In the genomic region with DNA sequence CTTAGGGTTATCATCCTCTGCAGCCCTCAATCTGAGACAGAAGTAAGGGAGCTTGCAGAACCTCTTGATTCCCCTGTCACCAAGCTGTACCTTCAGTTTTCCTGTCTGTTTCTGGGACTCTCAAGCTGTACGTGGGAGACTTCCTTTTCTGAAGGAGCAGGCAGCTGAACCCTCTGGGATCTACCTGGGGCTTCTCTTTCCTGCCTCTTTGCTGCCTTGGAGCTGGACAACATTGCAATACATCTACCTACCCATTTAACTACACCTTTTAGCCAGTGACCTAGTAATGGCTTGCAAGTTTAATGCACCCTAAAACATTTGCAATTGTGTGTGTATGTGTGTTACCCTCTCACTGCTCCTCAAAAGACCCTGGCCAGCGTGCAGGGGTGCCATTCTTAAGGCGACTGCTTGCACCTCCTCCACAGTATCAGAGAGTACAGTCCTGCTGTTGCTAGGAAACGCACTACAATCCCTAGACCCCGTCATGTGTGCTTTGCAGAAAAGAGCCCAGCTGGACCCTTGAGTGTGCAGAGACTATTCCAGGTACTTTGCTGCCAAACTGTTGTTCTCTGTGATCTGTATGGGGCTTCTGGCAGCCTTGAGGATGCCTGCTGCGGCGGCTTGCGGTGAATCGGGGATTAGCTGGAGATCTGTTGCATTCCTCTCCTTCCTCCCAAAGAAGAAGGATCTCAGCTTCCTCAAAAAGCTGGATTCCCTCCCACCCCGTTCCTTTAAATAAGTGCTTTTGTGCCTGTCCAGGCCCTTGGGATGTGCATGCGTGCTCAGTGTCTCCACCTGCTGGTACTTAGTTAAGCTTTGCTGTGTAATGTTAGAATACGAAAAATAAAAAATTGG, we compare ENCODE assay signal across 8 mouse cellular contexts. TPM values are rescaled to one million over a fixed set of nuclear protein-coding genes. Genes with fewer than 3 reads are reported as not detected.
DNase-seq lines count a peak whose midpoint lies in the region; ATAC-seq and TF ChIP-seq lines count a peak whose summit lies in the region.

No protein-coding gene starts in this region.

- peak; percentile 92 for TF ChIP-seq CTCF in stomach, postnatal 0 days (IDR thresholded peaks at IDR 0.05; ENCODE audit: low read depth)

- no peaks in the 10 kb centered on the region for H3K9me3 ChIP-seq in midbrain, embryonic 14.5 days (ENCODE audit: control insufficient read depth, low read length)
- no peaks in the 10 kb centered on the region for H3K9me3 ChIP-seq in stomach, postnatal 0 days (ENCODE audit: control insufficient read depth, low read length)

- no peaks in the 10 kb centered on the region for H3K36me3 ChIP-seq in midbrain, embryonic 14.5 days (ENCODE audit: control insufficient read depth, insufficient read depth, low read length)
- no peaks in the 10 kb centered on the region for H3K36me3 ChIP-seq in stomach, postnatal 0 days (ENCODE audit: control insufficient read depth, insufficient read depth, low read length)

- DNase-seq in urinary bladder, postnatal 14 days (ENCODE audit: low spot score), result peak; percentile 54
- DNase-seq in urinary bladder, adult 2 months (ENCODE audit: low spot score), result no peak
- peak; percentile 72 for DNase-seq in embryo, embryonic 11.5 days (ENCODE audit: low read depth, low spot score)
- peak; percentile 25 to 62 for DNase-seq in heart, adult 18-20 months
- peak; percentile 26 for DNase-seq in kidney, adult 18-20 months
- DNase-seq in left cerebral cortex, postnatal 25 days (ENCODE audit: low spot score in 2 of 2), result peak; percentile 67 to 84
- DNase-seq in midbrain, embryonic 14.5 days, result peak; percentile 92
- peak; percentile 39 for DNase-seq in stomach, postnatal 0 days (ENCODE audit: low spot score)

- H3K4me1 ChIP-seq in midbrain, embryonic 14.5 days (ENCODE audit: control insufficient read depth, insufficient read depth, low read length), result peaks cover 9% of the 10 kb centered on the region
- no peaks in the 10 kb centered on the region for H3K4me1 ChIP-seq in stomach, postnatal 0 days (replicated peaks; ENCODE audit: control insufficient read depth, insufficient read depth)

- H3K9ac ChIP-seq in midbrain, embryonic 14.5 days (replicated peaks; ENCODE audit: low read length), result no peak overlapping the region
- H3K9ac ChIP-seq in stomach, postnatal 0 days (ENCODE audit: low read length), result no peak overlapping the region

- TF ChIP-seq EP300 in stomach, postnatal 0 days (optimal IDR thresholded peaks at IDR 0.05), result no peak

- peak overlapping the region; percentile 44 for H3K4me2 ChIP-seq in midbrain, embryonic 14.5 days (ENCODE audit: low read length)
- H3K4me2 ChIP-seq in stomach, postnatal 0 days (replicated peaks; ENCODE audit: low read depth), result no peak overlapping the region

- WGBS in midbrain, embryonic 14.5 days, result 4% methylated on average over 12 of the region's 12 CpGs
- WGBS in stomach, postnatal 0 days, result 16% methylated on average over 12 of the region's 12 CpGs

- intact Hi-C loops in left cerebral cortex, postnatal 25 days (cut with DNase I), result loop anchor here (5.0 kb wide), 1 partner anchor 57 kb away; no protein-coding TSS in a partner anchor

- peak overlapping the region; percentile 49; the same call in 1 of the 2 replicates for H3K27ac ChIP-seq in midbrain, embryonic 14.5 days (replicated peaks; ENCODE audit: low read depth, low read length)
- no peak overlapping the region for H3K27ac ChIP-seq in stomach, postnatal 0 days (replicated peaks)

- H3K27me3 ChIP-seq in midbrain, embryonic 14.5 days (ENCODE audit: control insufficient read depth, insufficient read depth, low read length), result no peaks in the 10 kb centered on the region
- no peaks in the 10 kb centered on the region for H3K27me3 ChIP-seq in stomach, postnatal 0 days (ENCODE audit: control insufficient read depth, insufficient read depth, low read length)

- no peak overlapping the region; the same call in 1 of the 2 replicates for H3K4me3 ChIP-seq in midbrain, embryonic 14.5 days (replicated peaks; ENCODE audit: low read depth, low read length)
- H3K4me3 ChIP-seq in stomach, postnatal 0 days (ENCODE audit: low read depth, low read length), result no peak overlapping the region

- peak; percentile 68; the same call in 1 of the 2 replicates for ATAC-seq in midbrain, embryonic 14.5 days (ENCODE audit: low FRiP score, low TSS enrichment)
- ATAC-seq in stomach, postnatal 0 days (ENCODE audit: low FRiP score, low TSS enrichment), result no peak; the same call in 1 of the 2 replicates

RNA-seq across cellular contexts. Expression of gene Slc25a26, which starts 35.9 kb away (rescaled TPM):
- polyA plus RNA-seq in urinary bladder, adult 2 months (2012; rRNA removed), result 9.1 and 10.6 TPM in 2 replicates
- total RNA-seq in heart, adult 18-20 months (2021), result 10 to 100 TPM; 17.9 to 19.6 TPM
- 10 to 100 TPM; 14.4 to 17.2 TPM for total RNA-seq in left cerebral cortex, postnatal 25 days (2021)
- polyA plus RNA-seq in midbrain, embryonic 14.5 days (2014; fragmentation: Nextera tagmentation; extraction: Ambion mirVana), result 7.7 and 7.8 TPM in 2 replicates
- 5.4 and 5.8 TPM in 2 replicates for polyA plus RNA-seq in stomach, postnatal 0 days (2015; fragmentation: Nextera tagmentation; extraction: Ambion mirVana)
